Mouse (Mus musculus) myocyte (in vitro differentiated cells): ENCODE data around the gene Rps2.

ENCODE experiments used
- CEBPB ChIP-seq: IDR thresholded peaks from 2 replicates; pipeline ENCODE4 v1.6.1; 2011; ENCODE audit warnings: mild to moderate bottlenecking, moderate library complexity; ENCODE audit not compliant: poor library complexity, insufficient read depth, severe bottlenecking
- POLR2A ChIP-seq: IDR thresholded peaks from one replicate; pipeline ENCODE4 v1.6.1; 2011; ENCODE audit warnings: low read depth, mild to moderate bottlenecking, control low read depth, moderate library complexity; ENCODE audit not compliant: insufficient read length

- TF ChIP-seq CEBPB (no peak), POLR2A (no peak)
These were observed 22.0 kb downstream of the Rps2 start for GRCm38 (mm10) chr17:24739926-24740325.
